Mouse (Mus musculus) layer of hippocampus, adult 8-10 months (tissue): ENCODE measurements at regions not wholly inside any gene's neighbourhood (a gene's known extent, or its start where the extent isn't known, plus 50 kb on each side); places are given as distances from the start of the nearest gene placed in this dataset.

ENCODE experiments used
- DNase-seq, 2 experiments: peaks; one replicate each; pipeline ENCODE4 v3.0.0; 2022; ENCODE audit warnings: low spot score in 2 of 2

GRCm38 (mm10) chr5:83091483-83091882 lies 263.5 kb downstream of the Tecrl start:
- no peak for DNase-seq

DNA sequence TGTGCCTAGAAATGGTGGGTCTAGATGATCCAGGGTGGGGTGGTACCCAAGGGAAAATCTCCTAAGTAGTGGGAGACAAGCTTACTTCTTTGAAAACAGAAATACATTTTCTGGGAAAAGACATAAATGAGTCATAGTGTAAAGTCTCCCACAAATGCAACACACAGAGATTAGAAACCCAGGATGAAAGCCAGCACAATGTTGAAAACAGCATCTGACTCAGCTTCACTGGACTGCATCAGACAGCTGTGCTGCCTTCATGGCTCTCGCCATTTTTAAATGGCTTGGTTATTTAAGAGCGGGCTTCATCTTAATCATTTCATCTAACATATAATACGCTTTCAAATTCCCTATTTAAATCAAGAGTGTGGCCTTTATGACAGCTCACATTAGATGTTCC lies 300.2 kb downstream of the Tecrl start:
- DNase-seq: peak in 1 of 2 experiments; percentile 5

- no peak for DNase-seq
Observed at GRCm38 (mm10) chr5:83047214-83047613, 307.8 kb downstream of the Tecrl start.

- no peak for DNase-seq
Observed at GRCm38 (mm10) chr5:83029703-83030102, 325.3 kb downstream of the Tecrl start.

GRCm38 (mm10) chr5:83006038-83006437 lies 349.0 kb downstream of the Tecrl start:
- DNase-seq: no peak

DNA sequence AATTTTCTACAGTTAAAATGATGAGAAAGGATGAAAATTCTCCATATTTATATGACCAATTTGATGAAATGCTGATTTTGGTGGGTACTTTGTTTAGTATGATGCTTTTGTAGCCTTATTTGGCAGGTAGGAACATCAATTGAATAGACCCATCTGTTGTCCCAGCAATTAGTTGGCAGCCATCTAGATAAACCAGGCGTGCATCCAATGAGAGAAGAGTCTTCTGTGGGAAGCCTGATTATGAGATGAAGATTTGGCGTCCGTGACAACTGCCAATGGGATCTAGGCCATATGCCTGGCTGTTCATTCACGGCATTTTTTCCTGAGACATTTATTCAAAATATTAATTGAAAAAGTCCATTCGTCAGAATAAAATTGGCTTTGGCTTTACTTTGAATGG lies 365.9 kb downstream of the Tecrl start:
- peak; percentile 75 to 83 for DNase-seq

GRCm38 (mm10) chr5:82969315-82969714 lies 385.7 kb downstream of the Tecrl start:
- DNase-seq: no peak

DNA sequence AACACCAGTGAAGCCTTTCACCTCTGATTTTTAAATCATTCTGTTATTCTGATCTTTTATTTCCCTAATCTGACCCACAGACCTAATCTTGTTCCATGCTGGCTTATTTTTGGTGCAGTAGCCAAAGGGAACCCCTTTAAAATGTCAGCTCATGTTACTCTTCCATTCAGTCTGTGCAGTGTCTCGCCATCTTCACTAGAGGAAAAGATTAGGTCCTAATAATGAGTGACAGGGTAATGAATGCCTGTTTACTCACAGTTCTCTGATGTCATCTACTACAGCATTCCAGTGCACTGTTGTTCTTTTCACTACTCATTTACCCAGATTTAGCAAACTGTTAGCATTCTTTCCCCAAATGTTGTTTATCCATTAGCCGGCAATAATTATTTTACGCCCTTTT lies 388.2 kb downstream of the Tecrl start:
- DNase-seq: no peak

DNA sequence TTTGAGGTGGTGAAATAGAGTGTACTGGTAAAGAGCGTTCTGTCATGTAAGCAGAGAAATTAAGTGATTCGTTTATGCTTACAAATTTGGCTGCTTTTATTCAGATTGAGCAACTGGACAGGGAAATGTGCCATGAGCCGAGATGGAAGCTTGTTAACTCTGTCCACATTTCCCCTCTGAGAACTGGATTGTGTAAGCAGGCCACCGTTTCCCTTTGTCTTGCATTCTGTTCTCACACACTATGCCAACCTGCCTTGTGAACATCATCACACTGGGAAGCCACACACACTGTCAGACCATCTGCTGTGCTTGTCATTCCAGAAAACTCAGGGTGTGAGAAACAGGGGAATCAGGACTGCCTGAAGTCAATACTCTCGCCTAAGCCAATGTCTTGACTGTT lies 388.8 kb downstream of the Tecrl start:
- peak; percentile 56 to 66 for DNase-seq

GRCm38 (mm10) chr5:82964513-82964912 lies 390.5 kb downstream of the Tecrl start:
- DNase-seq: no peak

DNA sequence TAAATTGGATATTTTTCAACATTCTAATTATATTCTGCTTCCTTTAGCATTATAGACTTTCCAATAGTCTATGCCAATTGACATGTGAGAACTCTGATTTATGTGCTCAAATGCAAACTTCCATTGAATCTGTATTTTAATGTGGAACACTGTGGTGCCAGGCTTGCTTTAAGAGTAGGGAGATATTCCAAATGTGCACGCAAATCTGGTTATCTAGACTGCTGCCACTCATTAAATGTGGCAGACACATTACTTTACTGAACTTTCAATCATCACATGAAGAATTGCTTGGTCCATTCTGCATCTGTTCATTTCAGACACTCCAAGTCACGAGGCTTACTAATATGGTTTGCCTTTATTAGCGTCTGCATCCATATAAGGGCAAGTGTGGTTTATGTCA lies 399.0 kb downstream of the Tecrl start:
- DNase-seq: no peak

DNA sequence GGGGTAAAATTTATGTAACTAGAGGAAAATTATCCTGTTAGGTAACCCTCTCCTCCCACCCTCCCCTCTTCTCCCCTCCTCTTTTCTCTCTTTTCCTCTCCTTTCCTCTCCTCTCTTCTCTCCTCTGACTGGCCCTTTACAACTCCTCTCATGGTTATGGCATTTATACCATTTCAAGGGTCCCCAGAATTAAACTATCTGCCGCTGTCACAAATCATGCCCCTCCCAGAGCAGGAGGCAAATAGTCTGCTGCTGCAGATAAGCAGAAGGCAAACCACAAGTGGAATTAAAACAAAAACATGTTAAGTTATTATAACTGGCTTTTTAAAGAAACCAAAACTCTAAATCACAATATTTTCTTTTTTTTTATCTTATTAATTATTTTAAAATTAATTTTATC lies 407.9 kb downstream of the Tecrl start:
- no peak for DNase-seq

DNA sequence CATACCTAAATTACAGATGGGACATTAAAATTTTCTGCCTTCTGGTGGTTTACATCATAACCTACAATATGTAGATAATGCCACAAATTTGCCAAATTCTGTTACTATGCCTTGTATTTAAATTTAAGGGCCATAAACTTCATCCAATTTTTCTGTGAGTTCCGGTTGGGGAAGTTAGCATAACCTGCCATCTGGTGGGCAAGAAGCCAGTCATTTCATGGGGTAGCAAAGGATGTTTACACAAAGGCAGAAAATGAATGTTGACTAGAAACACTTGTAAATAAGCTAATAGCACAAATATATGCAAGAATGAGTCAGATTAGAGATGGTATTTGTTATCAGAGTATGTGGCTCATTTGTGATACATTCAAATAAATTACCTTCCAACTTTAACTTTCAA lies 415.2 kb downstream of the Tecrl start:
- no peak for DNase-seq

DNA sequence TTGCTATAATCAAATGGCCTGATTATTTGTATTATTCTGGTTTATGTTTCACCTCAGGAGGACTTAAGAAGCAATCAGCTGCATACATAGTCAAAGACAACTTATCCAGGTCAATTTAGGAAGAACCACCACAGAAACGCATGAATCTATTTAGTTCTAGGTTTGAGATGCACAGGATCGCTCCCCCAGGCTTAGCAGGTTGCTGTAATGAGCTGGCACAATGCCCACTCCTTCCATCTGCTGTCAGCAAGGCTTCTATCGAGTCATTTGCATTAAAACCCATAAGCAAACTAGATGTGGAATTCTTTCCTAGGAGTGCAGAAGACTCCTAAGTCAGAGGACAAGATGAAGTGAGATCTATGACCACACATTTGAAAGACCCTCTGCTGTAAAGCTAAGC lies 455.6 kb downstream of the Tecrl start:
- DNase-seq: peak; percentile 47 to 62

DNA sequence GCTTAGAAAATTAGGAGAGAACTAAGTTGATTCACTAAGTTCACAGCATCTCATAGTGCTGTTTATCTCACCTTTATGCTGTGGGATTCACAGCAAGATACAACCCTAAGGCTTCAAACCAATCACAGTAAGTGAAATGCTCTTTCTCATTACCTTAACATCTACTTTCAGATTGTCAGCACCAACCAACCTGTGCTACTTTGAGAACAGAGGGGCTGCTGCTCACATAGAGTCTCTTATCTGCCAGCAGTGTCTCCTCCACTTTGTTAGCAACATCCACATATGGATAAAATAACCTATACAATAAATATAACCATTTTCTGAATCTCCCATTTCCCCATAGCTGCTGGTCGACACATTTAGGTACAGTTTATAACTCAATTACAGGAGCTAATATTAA lies 456.1 kb downstream of the Tecrl start:
- DNase-seq: no peak

- peak; percentile 71 to 74 for DNase-seq
Observed at GRCm38 (mm10) chr5:82898389-82898788, 456.6 kb downstream of the Tecrl start.

DNA sequence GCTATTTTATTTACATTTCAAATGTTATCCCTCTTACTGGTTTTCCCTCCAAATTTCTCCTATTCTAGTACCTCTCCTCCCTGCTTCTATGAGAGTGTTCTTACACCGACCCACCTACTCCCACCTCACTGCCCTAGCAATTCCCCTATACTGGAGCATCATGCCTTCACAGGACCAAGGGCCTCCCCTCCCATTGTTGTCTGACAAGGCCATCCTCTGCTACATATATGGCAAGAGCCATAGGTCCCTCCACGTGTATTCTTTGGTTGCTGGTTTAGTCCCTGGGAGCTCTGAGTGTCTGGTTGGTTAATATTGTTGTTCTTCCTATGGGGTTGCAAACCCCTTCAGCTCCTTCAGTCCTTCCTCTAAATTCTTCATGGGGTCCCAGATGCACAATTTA lies 485.7 kb downstream of the Tecrl start:
- DNase-seq: no peak

DNA sequence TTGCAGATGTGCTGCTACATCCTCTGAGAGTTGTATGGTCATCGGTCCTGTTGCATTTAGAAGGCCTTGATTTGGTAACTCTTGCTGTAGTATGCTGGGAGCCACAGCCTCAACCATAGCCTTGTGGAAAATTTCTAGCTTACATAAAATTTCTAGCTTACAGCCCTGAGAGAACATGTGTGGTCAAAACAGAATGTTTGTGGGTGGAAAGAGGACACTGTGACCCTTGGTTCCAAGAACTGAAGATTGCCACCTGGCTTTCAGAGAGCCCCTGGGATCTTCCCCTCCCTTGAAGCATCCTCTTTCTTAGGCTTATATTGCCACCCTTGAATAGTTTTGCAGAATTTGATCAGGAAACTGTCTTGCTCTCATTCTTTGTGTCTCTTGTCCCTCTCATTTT lies 490.6 kb downstream of the Tecrl start:
- no peak for DNase-seq

- DNase-seq: no peak
Observed at GRCm38 (mm10) chr5:82825327-82825726, 529.7 kb downstream of the Tecrl start.

DNA sequence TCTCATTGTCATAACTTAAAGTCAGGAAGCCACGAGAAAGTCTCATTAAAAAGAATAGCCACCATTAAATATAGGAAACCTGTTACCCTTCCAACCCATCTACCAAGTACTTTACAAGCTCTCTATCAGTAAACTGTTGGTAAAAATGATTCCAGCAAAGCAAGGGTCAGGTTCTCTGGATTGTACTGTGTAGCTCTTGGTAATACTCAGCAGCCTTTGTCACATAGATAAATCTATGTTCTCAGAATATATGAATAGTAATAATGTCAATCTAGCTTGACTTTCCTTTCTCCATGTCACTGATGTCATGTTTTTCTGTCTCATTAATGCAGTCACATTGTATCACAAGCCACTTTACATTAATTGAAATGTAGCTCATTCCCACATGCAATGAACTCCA lies 561.8 kb downstream of the Tecrl start:
- no peak for DNase-seq
